Mouse (Mus musculus) gastrocnemius, postnatal 36 days (tissue): ENCODE results near the gene Hbp1. TPM values are rescaled to one million over a fixed set of nuclear protein-coding genes. Genes with fewer than 3 reads are reported as not detected.

Experiments
- total RNA-seq, 2 experiments: library from RNA; stranded (reverse); gene quantifications; 2 replicates each; pipeline ENCODE4 v1.2.3; 2021

Gene Hbp1
- total RNA-seq, 2 experiments from 2014 or later = 58.2 to 68.0 TPM

Other genes starting within 250 kb of the Hbp1 start
- gene Gpr22, start 236.6 kb downstream of the Hbp1 start, total RNA-seq = not detected
- gene Prkar2b, start 110.8 kb upstream of the Hbp1 start, total RNA-seq = 1 to 10 TPM; 1.7 to 1.9 TPM